Mouse (Mus musculus): ENCODE measurements around the gene Trank1. TPM values are rescaled to one million over a fixed set of nuclear protein-coding genes. Genes with fewer than 3 reads are reported as not detected.

Trank1 gene
- polyA plus RNA-seq, 1 experiment from 2014 or later = 12.6 TPM

GRCm38 (mm10) chr9:111383046-111383445, 71.5 kb downstream of the Trank1 start:
- Histone ChIP-seq H3K9me3 (ENCODE audit: control insufficient read depth, low read length) (no peaks in the 10 kb centered on the region), H3K4me1 (replicated peaks; ENCODE audit: control insufficient read depth, insufficient read depth, low read length) (0 out of 2 replicates have a peak, but pooled peaks cover 5% of the 10 kb centered on the region), H3K27me3 (ENCODE audit: control insufficient read depth, insufficient read depth, low read length) (no peaks in the 10 kb centered on the region), H3K9ac (no peak overlapping the region), H3K4me2 (replicated peaks) (no peak overlapping the region), H3K27ac (no peak overlapping the region), H3K36me3 (replicated peaks; ENCODE audit: control insufficient read depth, insufficient read depth) (peaks cover 3% of the 10 kb centered on the region), H3K4me3 (replicated peaks; ENCODE audit: low read length) (no peak overlapping the region)
- ATAC-seq (ENCODE audit: low FRiP score) (no peak), DNase-seq (ENCODE audit: low spot score) (no peak)
- WGBS = 88% methylated on average over 3 of the region's 3 CpGs

GRCm38 (mm10) chr9:111383756-111384155, 72.2 kb downstream of the Trank1 start:
- H3K9me3 ChIP-seq (ENCODE audit: control insufficient read depth, low read length) = no peaks in the 10 kb centered on the region
- WGBS = 39% methylated on average over 3 of the region's 3 CpGs
- H3K27me3 ChIP-seq (ENCODE audit: control insufficient read depth, insufficient read depth, low read length) = no peaks in the 10 kb centered on the region
- no peak overlapping the region for H3K27ac ChIP-seq
- no peak overlapping the region for H3K4me3 ChIP-seq (replicated peaks; ENCODE audit: low read length)
- no peak overlapping the region for H3K9ac ChIP-seq
- ATAC-seq (ENCODE audit: low FRiP score) = no peak
- H3K4me1 ChIP-seq (replicated peaks; ENCODE audit: control insufficient read depth, insufficient read depth, low read length) = 0 out of 2 replicates have a peak, but pooled peaks cover 5% of the 10 kb centered on the region
- peak; percentile 50 for DNase-seq (ENCODE audit: low spot score)
- peaks cover 2% of the 10 kb centered on the region; the same call in 1 of the 2 replicates for H3K36me3 ChIP-seq (replicated peaks; ENCODE audit: control insufficient read depth, insufficient read depth)
- no peak overlapping the region for H3K4me2 ChIP-seq (replicated peaks)

GRCm38 (mm10) chr9:111385526-111386491, 74.3 kb downstream of the Trank1 start:
- DNase-seq (ENCODE audit: low spot score) = no peak
- no peak overlapping the region for H3K4me3 ChIP-seq (replicated peaks; ENCODE audit: low read length)
- no peak for ATAC-seq (ENCODE audit: low FRiP score)

GRCm38 (mm10) chr9:111386569-111386968, 75.0 kb downstream of the Trank1 start:
- ATAC-seq (ENCODE audit: low FRiP score) (no peak), DNase-seq (ENCODE audit: low spot score) (no peak)
- Histone ChIP-seq H3K4me3 (replicated peaks; ENCODE audit: low read length) (no peak overlapping the region), H3K9ac (no peak overlapping the region), H3K27me3 (ENCODE audit: control insufficient read depth, insufficient read depth, low read length) (no peaks in the 10 kb centered on the region), H3K27ac (no peak overlapping the region), H3K9me3 (ENCODE audit: control insufficient read depth, low read length) (no peaks in the 10 kb centered on the region), H3K4me2 (replicated peaks) (no peak overlapping the region), H3K4me1 (replicated peaks; ENCODE audit: control insufficient read depth, insufficient read depth, low read length) (0 out of 2 replicates have a peak, but pooled peaks cover 5% of the 10 kb centered on the region), H3K36me3 (replicated peaks; ENCODE audit: control insufficient read depth, insufficient read depth) (no peaks in the 10 kb centered on the region)
- WGBS = 82% methylated on average over 2 of the region's 2 CpGs

More at GRCm38 (mm10) chr9:111385526-111386491, 74.3 kb downstream of the Trank1 start:
- Histone ChIP-seq H3K27me3 (ENCODE audit: control insufficient read depth, insufficient read depth, low read length) (no peaks in the 10 kb centered on the region), H3K9ac (no peak overlapping the region), H3K9me3 (ENCODE audit: control insufficient read depth, low read length) (no peaks in the 10 kb centered on the region), H3K36me3 (replicated peaks; ENCODE audit: control insufficient read depth, insufficient read depth) (no peaks in the 10 kb centered on the region), H3K4me1 (replicated peaks; ENCODE audit: control insufficient read depth, insufficient read depth, low read length) (0 out of 2 replicates have a peak, but pooled peaks cover 5% of the 10 kb centered on the region), H3K27ac (no peak overlapping the region), H3K4me2 (replicated peaks) (no peak overlapping the region)
- 89% methylated on average over 5 of the region's 5 CpGs for WGBS

- Histone ChIP-seq H3K4me3 (replicated peaks; ENCODE audit: low read length) (no peak overlapping the region), H3K4me1 (replicated peaks; ENCODE audit: control insufficient read depth, insufficient read depth, low read length) (0 out of 2 replicates have a peak, but pooled peaks cover 5% of the 10 kb centered on the region), H3K36me3 (replicated peaks; ENCODE audit: control insufficient read depth, insufficient read depth) (no peaks in the 10 kb centered on the region), H3K4me2 (replicated peaks) (no peak overlapping the region), H3K9ac (no peak overlapping the region), H3K9me3 (ENCODE audit: control insufficient read depth, low read length) (no peaks in the 10 kb centered on the region), H3K27me3 (ENCODE audit: control insufficient read depth, insufficient read depth, low read length) (no peaks in the 10 kb centered on the region), H3K27ac (no peak overlapping the region)
- ATAC-seq (ENCODE audit: low FRiP score) (no peak), DNase-seq (ENCODE audit: low spot score) (no peak)
- 88% methylated on average over 4 of the region's 4 CpGs for WGBS
Measured at GRCm38 (mm10) chr9:111387576-111387975, 76.0 kb downstream of the Trank1 start.

GRCm38 (mm10) chr9:111390016-111390415, 78.5 kb downstream of the Trank1 start:
- ATAC-seq (ENCODE audit: low FRiP score) = no peak
- no peaks in the 10 kb centered on the region for H3K36me3 ChIP-seq (replicated peaks; ENCODE audit: control insufficient read depth, insufficient read depth)
- H3K27me3 ChIP-seq (ENCODE audit: control insufficient read depth, insufficient read depth, low read length) = no peaks in the 10 kb centered on the region
- H3K9ac ChIP-seq = no peak overlapping the region
- H3K27ac ChIP-seq = no peak overlapping the region
- no peak for DNase-seq (ENCODE audit: low spot score)
- H3K4me1 ChIP-seq (replicated peaks; ENCODE audit: control insufficient read depth, insufficient read depth, low read length) = no peaks in the 10 kb centered on the region
- 77% methylated on average over 9 of the region's 9 CpGs for WGBS
- no peak overlapping the region for H3K4me3 ChIP-seq (replicated peaks; ENCODE audit: low read length)
- H3K4me2 ChIP-seq (replicated peaks) = no peak overlapping the region
- no peaks in the 10 kb centered on the region for H3K9me3 ChIP-seq (ENCODE audit: control insufficient read depth, low read length)

GRCm38 (mm10) chr9:111391036-111391435, 79.5 kb downstream of the Trank1 start:
- Histone ChIP-seq H3K27me3 (ENCODE audit: control insufficient read depth, insufficient read depth, low read length) (no peaks in the 10 kb centered on the region), H3K36me3 (replicated peaks; ENCODE audit: control insufficient read depth, insufficient read depth) (no peaks in the 10 kb centered on the region), H3K27ac (no peak overlapping the region), H3K4me1 (replicated peaks; ENCODE audit: control insufficient read depth, insufficient read depth, low read length) (no peaks in the 10 kb centered on the region), H3K4me2 (replicated peaks) (no peak overlapping the region), H3K4me3 (replicated peaks; ENCODE audit: low read length) (no peak overlapping the region), H3K9me3 (ENCODE audit: control insufficient read depth, low read length) (no peaks in the 10 kb centered on the region), H3K9ac (no peak overlapping the region)
- DNase-seq (ENCODE audit: low spot score) = no peak
- WGBS = 88% methylated on average over 8 of the region's 8 CpGs
- ATAC-seq (ENCODE audit: low FRiP score) = no peak

- Histone ChIP-seq H3K9ac (no peak overlapping the region), H3K4me2 (replicated peaks) (no peak overlapping the region), H3K4me1 (replicated peaks; ENCODE audit: control insufficient read depth, insufficient read depth, low read length) (no peaks in the 10 kb centered on the region), H3K36me3 (replicated peaks; ENCODE audit: control insufficient read depth, insufficient read depth) (no peaks in the 10 kb centered on the region), H3K27ac (no peak overlapping the region), H3K27me3 (ENCODE audit: control insufficient read depth, insufficient read depth, low read length) (no peaks in the 10 kb centered on the region), H3K9me3 (ENCODE audit: control insufficient read depth, low read length) (no peaks in the 10 kb centered on the region), H3K4me3 (replicated peaks; ENCODE audit: low read length) (no peak overlapping the region)
- ATAC-seq (ENCODE audit: low FRiP score) = no peak
- no peak for DNase-seq (ENCODE audit: low spot score)
- WGBS = 86% methylated on average over 18 of the region's 18 CpGs
Measured at GRCm38 (mm10) chr9:111391926-111392442, 80.4 kb downstream of the Trank1 start.

GRCm38 (mm10) chr9:111395265-111395664, 83.7 kb downstream of the Trank1 start:
- Histone ChIP-seq H3K27ac (no peak overlapping the region), H3K9me3 (ENCODE audit: control insufficient read depth, low read length) (no peaks in the 10 kb centered on the region), H3K36me3 (replicated peaks; ENCODE audit: control insufficient read depth, insufficient read depth) (no peaks in the 10 kb centered on the region), H3K4me1 (replicated peaks; ENCODE audit: control insufficient read depth, insufficient read depth, low read length) (no peaks in the 10 kb centered on the region), H3K4me3 (replicated peaks; ENCODE audit: low read length) (no peak overlapping the region), H3K9ac (no peak overlapping the region), H3K27me3 (ENCODE audit: control insufficient read depth, insufficient read depth, low read length) (no peaks in the 10 kb centered on the region), H3K4me2 (replicated peaks) (no peak overlapping the region)
- 69% methylated on average over 5 of the region's 5 CpGs for WGBS
- no peak for ATAC-seq (ENCODE audit: low FRiP score)
- DNase-seq (ENCODE audit: low spot score) = no peak

Measured in hindbrain, embryonic 14.5 days (tissue).